Mouse (Mus musculus) heart, embryonic 12.5 days (tissue): ENCODE measurements around the gene Senp6. TPM values are rescaled to one million over a fixed set of nuclear protein-coding genes. Genes with fewer than 3 reads are reported as not detected.
A peak's percentile ranks its signal among the peaks of the same experiment; 100 is the strongest.
"Not testable (repeated sequence)": the region's sequence is repeated elsewhere in the genome, so short reads cannot be mapped to it uniquely, and the experiment has no call there.

Source experiments
- ATAC-seq: fragments of 200-750 bp; cut with Nextera tagmentation; 2 replicates; pipeline ENCODE4 v1.8.0; 2017; ENCODE audit warnings: moderate TSS enrichment, moderate library complexity; ENCODE audit not compliant: insufficient number of reproducible peaks, low FRiP score
- H3K27ac ChIP-seq: fragments of 300-500 bp; sonication (generic); 2 replicates; pipeline ENCODE4 v1.5.1; 2016; ENCODE audit warnings: mild to moderate bottlenecking, moderate library complexity; ENCODE audit not compliant: poor library complexity, severe bottlenecking
- H3K27me3 ChIP-seq: fragments of 300-500 bp; sonication (generic); replicated peaks from 2 replicates; pipeline ENCODE4 v1.6.1; 2016; ENCODE audit warnings: mild to moderate bottlenecking, moderate library complexity
- H3K36me3 ChIP-seq: fragments of 300-500 bp; sonication (generic); 2 replicates; pipeline ENCODE4 v1.6.1; 2016; ENCODE audit warnings: mild to moderate bottlenecking, moderate library complexity
- H3K4me1 ChIP-seq: fragments of 300-500 bp; sonication (generic); replicated peaks from 2 replicates; pipeline ENCODE4 v1.6.1; 2016; ENCODE audit warnings: mild to moderate bottlenecking
- H3K4me2 ChIP-seq: fragments of 300-500 bp; sonication (generic); 2 replicates; pipeline ENCODE4 v1.6.1; 2016; ENCODE audit warnings: mild to moderate bottlenecking, moderate library complexity
- H3K4me3 ChIP-seq: fragments of 300-500 bp; sonication (generic); 2 replicates; pipeline ENCODE4 v1.5.1; 2016; ENCODE audit warnings: mild to moderate bottlenecking
- H3K9ac ChIP-seq: fragments of 300-500 bp; sonication (generic); 2 replicates; pipeline ENCODE4 v1.6.1; 2016; ENCODE audit warnings: mild to moderate bottlenecking, moderate library complexity
- H3K9me3 ChIP-seq: fragments of 300-500 bp; sonication (generic); replicated peaks from 2 replicates; pipeline ENCODE4 v1.6.1; 2016; ENCODE audit warnings: mild to moderate bottlenecking, moderate library complexity
- WGBS: fragments of 180-500 bp; shearing (Covaris S2); methylation state at CpG from one replicate; pipeline ENCODE4 v1.1.7; 2016; 5-methylcytosine and 5-hydroxymethylcytosine counted together
- polyA plus RNA-seq: library from polyadenylated mRNA; unstranded; fragments of >200 nt; fragmentation: Nextera tagmentation; extraction: Ambion mirVana; gene quantifications from 2 replicates; pipeline ENCODE4 v1.2.1, GENCODE M21; 2016

The Senp6 gene
- polyA plus RNA-seq, 1 experiment from 2014 or later, result 46.5 TPM

DNA sequence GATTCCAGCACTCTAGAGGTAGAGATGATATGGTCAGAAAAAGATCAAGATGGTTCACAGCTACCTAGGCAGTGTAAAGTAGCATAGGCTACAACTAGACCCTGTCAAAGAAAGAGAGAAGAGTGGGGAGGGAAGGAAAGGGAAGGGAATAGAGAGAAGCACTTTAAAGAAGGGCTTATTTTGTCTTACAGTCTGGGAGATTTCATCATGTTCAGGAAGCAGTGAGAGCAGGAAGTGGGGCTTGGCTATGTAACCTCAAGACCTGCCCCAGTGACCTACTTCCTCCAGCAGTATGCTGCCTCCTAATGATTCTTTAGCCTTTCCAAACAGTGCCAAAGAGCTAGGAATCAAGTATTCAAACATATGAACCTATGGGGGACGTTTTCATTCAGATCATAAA lies 14.2 kb downstream of the Senp6 start:
- Histone ChIP-seq H3K9ac (no peak overlapping the region), H3K36me3 (peaks cover 5% of the 10 kb centered on the region), H3K4me2 (no peak overlapping the region), H3K4me3 (no peak overlapping the region), H3K4me1 (peaks cover 44% of the 10 kb centered on the region), H3K27me3 (no peaks in the 10 kb centered on the region), H3K27ac (no peak overlapping the region), H3K9me3 (no peaks in the 10 kb centered on the region; the same call in 1 of the 2 replicates)
- WGBS, result 74% methylated on average over 1 of the region's 1 CpGs
- no peak for ATAC-seq

- H3K9me3 ChIP-seq, result no peaks in the 10 kb centered on the region; the same call in 1 of the 2 replicates
- H3K27me3 ChIP-seq, result no peaks in the 10 kb centered on the region
- H3K36me3 ChIP-seq, result peaks cover 3% of the 10 kb centered on the region; the same call in 1 of the 2 replicates
- H3K4me1 ChIP-seq, result peaks cover 43% of the 10 kb centered on the region
- peak; percentile 51; the same call in 1 of the 2 replicates for ATAC-seq
- H3K27ac ChIP-seq, result peak overlapping the region; percentile 58; the same call in 1 of the 2 replicates
- no peak overlapping the region for H3K4me2 ChIP-seq
- no peak overlapping the region for H3K4me3 ChIP-seq
- WGBS, result 62% methylated on average over 10 of the region's 10 CpGs
- no peak overlapping the region for H3K9ac ChIP-seq
These were observed 17.9 kb downstream of the Senp6 start for GRCm38 (mm10) chr9:80084429-80085092.

DNA sequence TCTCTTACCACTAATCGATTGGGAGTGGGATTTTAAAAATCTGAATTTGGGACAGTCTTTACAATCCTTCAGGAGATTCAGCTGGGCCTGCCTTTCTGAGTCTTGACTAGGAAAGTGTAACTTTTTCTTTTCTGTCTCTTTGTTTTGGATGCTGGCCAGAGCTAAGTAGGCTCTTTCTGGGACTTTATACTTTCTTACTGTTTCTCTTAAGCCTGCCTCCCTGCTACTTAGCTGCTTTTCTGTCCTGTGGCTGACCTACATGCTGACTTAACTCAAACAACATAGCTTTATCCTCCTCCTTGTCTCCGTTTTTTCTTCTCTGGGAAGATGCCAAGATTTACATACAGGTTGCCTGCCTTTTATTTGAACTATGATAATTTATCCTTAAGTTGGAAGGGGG lies 19.0 kb downstream of the Senp6 start:
- 62% methylated on average over 2 of the region's 2 CpGs for WGBS

GRCm38 (mm10) chr9:80086272-80086966 lies 19.7 kb downstream of the Senp6 start:
- not testable (repeated sequence) for H3K27ac ChIP-seq, ATAC-seq, H3K4me3 ChIP-seq, H3K9ac ChIP-seq, H3K4me2 ChIP-seq, H3K9me3 ChIP-seq, H3K27me3 ChIP-seq, H3K36me3 ChIP-seq
- WGBS, result 44% methylated on average over 5 of the region's 6 CpGs
- peaks cover 43% of the 10 kb centered on the region for H3K4me1 ChIP-seq

More for the DNA sequence above, 19.0 kb downstream of the Senp6 start:
- H3K27ac ChIP-seq, result peak overlapping the region; percentile 58
- no peak for ATAC-seq
- no peaks in the 10 kb centered on the region for H3K36me3 ChIP-seq
- H3K4me2 ChIP-seq, result no peak overlapping the region
- H3K9ac ChIP-seq, result no peak overlapping the region
- H3K4me3 ChIP-seq, result no peak overlapping the region
- H3K9me3 ChIP-seq, result no peaks in the 10 kb centered on the region
- H3K4me1 ChIP-seq, result peaks cover 48% of the 10 kb centered on the region
- H3K27me3 ChIP-seq, result no peaks in the 10 kb centered on the region

- H3K4me3 ChIP-seq, result no peak overlapping the region
- no peak for ATAC-seq
- H3K9me3 ChIP-seq, result no peaks in the 10 kb centered on the region
- no peak overlapping the region for H3K9ac ChIP-seq
- no peak overlapping the region for H3K4me2 ChIP-seq
- H3K4me1 ChIP-seq, result peaks cover 29% of the 10 kb centered on the region
- peaks cover 8% of the 10 kb centered on the region; the same call in 1 of the 2 replicates for H3K36me3 ChIP-seq
- H3K27ac ChIP-seq, result no peak overlapping the region
- 75% methylated on average over 3 of the region's 3 CpGs for WGBS
- no peaks in the 10 kb centered on the region for H3K27me3 ChIP-seq
These were observed 22.7 kb downstream of the Senp6 start for GRCm38 (mm10) chr9:80089409-80089808.

DNA sequence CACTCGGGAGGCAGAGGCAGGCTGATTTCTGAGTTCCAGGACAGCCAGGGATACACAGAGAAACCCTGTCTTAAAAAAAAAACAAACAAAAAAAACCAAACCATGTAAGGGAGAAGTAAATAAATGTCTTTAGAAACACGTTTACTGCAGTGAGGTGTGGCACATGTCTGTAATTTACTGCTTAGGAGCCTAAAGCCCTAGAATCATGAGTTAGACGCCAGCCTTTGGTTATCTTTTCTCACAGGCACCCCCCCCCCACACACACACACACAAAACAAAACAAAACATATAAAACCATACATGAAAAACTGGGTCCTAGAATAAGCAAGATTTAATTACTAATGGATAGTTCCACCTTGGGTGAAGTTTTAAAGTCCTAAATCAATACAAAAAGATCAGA lies 29.6 kb downstream of the Senp6 start:
- 75% methylated on average over 3 of the region's 3 CpGs for WGBS
- no peak overlapping the region for H3K9ac ChIP-seq
- no peak overlapping the region for H3K4me3 ChIP-seq
- H3K27ac ChIP-seq, result no peak overlapping the region
- no peaks in the 10 kb centered on the region for H3K27me3 ChIP-seq
- H3K4me2 ChIP-seq, result no peak overlapping the region
- no peaks in the 10 kb centered on the region for H3K4me1 ChIP-seq
- H3K36me3 ChIP-seq, result peaks cover 32% of the 10 kb centered on the region
- H3K9me3 ChIP-seq, result no peaks in the 10 kb centered on the region
- no peak for ATAC-seq

- WGBS, result 46% methylated on average over 10 of the region's 10 CpGs
- Histone ChIP-seq H3K9ac (no peak overlapping the region), H3K4me2 (no peak overlapping the region)
These were observed 79.4 kb downstream of the Senp6 start for GRCm38 (mm10) chr9:80145992-80146587.

DNA sequence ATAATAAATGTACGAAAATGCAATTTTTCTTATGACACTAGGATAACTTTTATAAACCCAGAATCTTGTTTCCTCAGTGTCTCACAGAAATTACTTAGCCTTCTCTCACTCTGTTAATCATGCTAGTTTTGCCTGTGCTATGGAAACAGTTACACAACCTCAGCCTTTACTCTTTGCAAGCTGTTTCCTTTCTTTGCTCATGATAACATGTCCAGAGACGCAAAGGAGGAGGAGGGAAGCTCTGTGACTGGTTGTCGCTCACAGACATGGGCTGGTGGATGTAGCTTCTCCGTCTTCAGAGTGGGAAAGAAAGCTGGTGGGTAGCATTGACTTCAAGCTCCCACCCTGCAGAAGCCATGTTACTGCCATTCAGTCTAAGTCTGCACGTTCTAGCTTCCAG lies 82.9 kb downstream of the Senp6 start:
- Histone ChIP-seq H3K4me3 (no peak overlapping the region), H3K27ac (no peak overlapping the region), H3K9ac (no peak overlapping the region), H3K9me3 (no peaks in the 10 kb centered on the region), H3K27me3 (no peaks in the 10 kb centered on the region), H3K4me2 (no peak overlapping the region), H3K4me1 (peaks cover 5% of the 10 kb centered on the region), H3K36me3 (peaks cover 30% of the 10 kb centered on the region)
- 64% methylated on average over 5 of the region's 5 CpGs for WGBS
- peak; percentile 48; the same call in 1 of the 2 replicates for ATAC-seq

More at GRCm38 (mm10) chr9:80145992-80146587, 79.4 kb downstream of the Senp6 start:
- H3K4me1 ChIP-seq, result peaks cover 5% of the 10 kb centered on the region
- H3K36me3 ChIP-seq, result peaks cover 37% of the 10 kb centered on the region
- no peak overlapping the region for H3K4me3 ChIP-seq
- H3K27ac ChIP-seq, result peak overlapping the region; percentile 38; the same call in 1 of the 2 replicates
- ATAC-seq, result no peak; the same call in 1 of the 2 replicates
- no peaks in the 10 kb centered on the region for H3K9me3 ChIP-seq
- no peaks in the 10 kb centered on the region for H3K27me3 ChIP-seq

DNA sequence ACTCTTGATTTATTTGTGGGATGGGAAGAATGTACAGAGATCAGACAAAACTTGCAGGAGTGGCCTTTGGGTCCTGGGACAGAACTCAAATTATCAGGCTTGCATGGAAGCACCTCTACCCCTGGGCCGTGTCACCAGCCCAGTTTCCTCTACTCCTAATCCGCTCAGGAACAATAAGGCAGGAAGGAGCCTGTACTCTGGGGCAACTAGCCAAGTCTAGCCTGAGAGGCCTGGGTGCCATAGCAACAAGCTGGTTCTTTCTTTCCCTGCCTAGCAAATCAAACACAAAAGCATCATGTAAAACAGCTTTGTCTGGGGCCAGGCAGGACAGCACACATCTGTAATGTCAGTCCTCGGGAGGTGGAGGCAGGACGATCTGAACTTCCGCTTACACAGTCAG lies 88.6 kb downstream of the Senp6 start:
- Histone ChIP-seq H3K27me3 (no peaks in the 10 kb centered on the region), H3K4me2 (no peak overlapping the region), H3K27ac (no peak overlapping the region), H3K4me1 (no peaks in the 10 kb centered on the region), H3K9ac (no peak overlapping the region), H3K9me3 (no peaks in the 10 kb centered on the region), H3K36me3 (peaks cover 22% of the 10 kb centered on the region), H3K4me3 (no peak overlapping the region)
- peak; percentile 75; the same call in 1 of the 2 replicates for ATAC-seq
- 75% methylated on average over 5 of the region's 5 CpGs for WGBS

DNA sequence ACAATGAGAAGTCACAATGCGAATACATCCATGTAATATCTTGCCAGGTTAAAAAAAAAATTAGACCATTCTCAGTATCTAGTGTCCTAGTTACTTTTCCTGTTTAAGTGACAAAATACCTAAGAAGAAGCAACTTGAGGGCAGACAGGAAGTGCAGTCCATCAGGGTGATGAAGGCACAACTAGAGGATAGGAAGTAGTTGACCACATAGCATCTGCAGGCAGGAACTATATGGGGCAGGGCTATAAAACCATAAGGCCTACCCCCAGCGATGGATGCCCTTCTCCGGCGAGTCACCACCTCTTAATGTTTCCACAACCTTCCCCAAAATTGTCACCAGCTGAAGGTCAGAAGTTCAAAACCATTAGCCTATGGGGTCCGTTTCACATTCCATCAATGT lies 90.1 kb downstream of the Senp6 start:
- H3K27me3 ChIP-seq, result no peaks in the 10 kb centered on the region
- no peak overlapping the region for H3K27ac ChIP-seq
- no peaks in the 10 kb centered on the region for H3K4me1 ChIP-seq
- ATAC-seq, result no peak
- H3K4me2 ChIP-seq, result no peak overlapping the region
- peaks cover 20% of the 10 kb centered on the region for H3K36me3 ChIP-seq
- no peaks in the 10 kb centered on the region for H3K9me3 ChIP-seq
- H3K4me3 ChIP-seq, result no peak overlapping the region
- no peak overlapping the region for H3K9ac ChIP-seq
- 77% methylated on average over 5 of the region's 5 CpGs for WGBS

DNA sequence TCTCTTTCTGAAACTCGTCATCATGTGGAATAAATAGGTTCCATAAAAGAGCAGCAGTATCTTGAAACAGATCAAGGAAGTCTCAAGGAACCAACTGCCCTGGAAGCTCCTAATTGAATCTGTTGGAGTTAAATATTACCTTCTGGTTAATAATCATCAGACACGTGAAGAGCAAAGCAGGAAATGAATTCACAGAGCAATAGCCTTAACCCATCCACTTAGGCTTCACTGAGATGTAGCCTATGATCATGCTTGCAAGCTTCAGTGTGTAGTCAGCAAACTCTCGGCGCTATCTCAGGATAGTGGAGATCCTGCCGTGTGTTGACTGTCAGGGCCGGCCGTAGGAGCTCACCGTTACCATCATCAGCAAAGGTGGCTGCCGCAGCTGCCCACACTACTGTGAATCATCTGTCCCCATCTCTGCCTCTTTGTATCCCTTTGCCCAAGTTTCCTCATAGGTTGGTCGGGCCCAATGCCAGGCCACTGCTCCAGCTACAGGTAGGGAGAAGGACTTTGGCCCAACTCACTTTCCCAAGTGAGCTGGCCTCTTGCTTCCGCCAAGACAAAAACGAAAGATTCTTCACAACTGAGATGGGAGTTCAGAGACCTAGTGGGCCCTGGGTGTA lies 91.2 kb downstream of the Senp6 start:
- no peaks in the 10 kb centered on the region for H3K9me3 ChIP-seq
- H3K9ac ChIP-seq, result no peak overlapping the region
- WGBS, result 86% methylated on average over 12 of the region's 12 CpGs
- H3K27ac ChIP-seq, result no peak overlapping the region
- H3K4me2 ChIP-seq, result no peak overlapping the region
- no peak for ATAC-seq
- H3K4me1 ChIP-seq, result no peaks in the 10 kb centered on the region
- H3K4me3 ChIP-seq, result no peak overlapping the region
- peaks cover 11% of the 10 kb centered on the region for H3K36me3 ChIP-seq
- no peaks in the 10 kb centered on the region for H3K27me3 ChIP-seq
